Mouse (Mus musculus): ENCODE measurements around the gene Olfr1143.

Gene Olfr1143

DNA sequence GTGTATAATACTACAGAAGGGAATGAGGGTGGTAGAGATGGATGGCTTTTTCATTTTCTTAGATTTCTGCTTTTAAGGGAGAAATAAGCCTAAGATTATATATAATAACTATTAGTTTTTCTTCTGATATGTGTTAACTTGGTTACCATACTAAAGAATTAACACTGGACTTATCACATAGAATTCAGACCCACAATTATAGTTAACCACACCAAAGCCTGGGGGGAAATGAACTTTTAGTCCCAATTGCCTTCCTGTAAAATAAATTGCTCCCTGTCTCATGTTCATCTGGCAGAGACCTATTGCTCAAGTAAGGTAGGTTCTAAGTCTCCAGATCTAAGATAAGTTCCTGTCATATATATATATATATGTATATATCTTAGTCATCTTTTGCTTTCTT lies at the start of gene Olfr1143:
Gene Olfr1143, plus strand, starts transcription at position 301 of the 400 bp plus-strand sequence.
- in situ Hi-C loops (cut with MseI, MboI) = no loop called here

DNA sequence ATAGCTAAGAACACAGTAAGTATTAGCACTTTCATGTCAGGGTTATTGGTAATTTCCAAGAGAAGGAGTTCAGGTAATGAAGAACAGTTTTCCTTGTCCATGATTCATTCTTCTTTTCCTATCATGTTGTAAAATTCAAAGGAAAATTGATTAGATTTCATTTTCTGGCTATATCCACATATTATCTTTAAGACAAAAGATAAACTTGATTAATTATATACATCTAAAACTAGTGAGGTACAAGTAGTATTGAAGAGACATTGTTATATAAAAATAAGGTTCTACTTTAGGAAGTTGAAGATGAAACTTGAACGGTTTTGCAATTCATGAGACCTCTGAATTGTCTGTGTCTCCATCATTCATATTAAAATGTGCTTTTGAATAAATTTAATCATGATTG lies 46.5 kb upstream of the Olfr1143 start, which contains the start of gene Olfr1141:
Gene Olfr1141, minus strand, starts transcription at position 101 of the 400 bp plus-strand sequence.
- in situ Hi-C loops (cut with MseI, MboI) = no loop called here

DNA sequence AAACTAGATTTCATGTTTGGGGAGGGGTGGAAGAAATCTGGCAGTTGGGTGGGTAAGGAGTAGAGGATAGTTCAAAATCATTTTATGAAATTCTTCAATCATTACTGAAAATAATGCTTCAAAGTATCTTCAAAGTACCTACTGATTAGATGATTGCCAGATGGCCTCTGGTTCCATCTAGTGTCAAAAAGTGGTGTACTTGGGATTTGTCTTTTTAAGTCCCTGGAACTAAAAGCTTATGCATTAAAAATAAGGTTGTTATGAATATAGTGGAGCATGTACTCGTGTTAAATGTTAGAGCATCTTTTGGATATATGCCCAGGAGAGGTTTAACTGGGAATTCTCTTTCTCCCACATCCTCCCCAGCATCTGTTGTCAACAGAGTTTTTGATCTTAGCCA lies 24.2 kb upstream of the Olfr1143 start:
- in situ Hi-C loops (cut with MseI, MboI) = no loop called here

DNA sequence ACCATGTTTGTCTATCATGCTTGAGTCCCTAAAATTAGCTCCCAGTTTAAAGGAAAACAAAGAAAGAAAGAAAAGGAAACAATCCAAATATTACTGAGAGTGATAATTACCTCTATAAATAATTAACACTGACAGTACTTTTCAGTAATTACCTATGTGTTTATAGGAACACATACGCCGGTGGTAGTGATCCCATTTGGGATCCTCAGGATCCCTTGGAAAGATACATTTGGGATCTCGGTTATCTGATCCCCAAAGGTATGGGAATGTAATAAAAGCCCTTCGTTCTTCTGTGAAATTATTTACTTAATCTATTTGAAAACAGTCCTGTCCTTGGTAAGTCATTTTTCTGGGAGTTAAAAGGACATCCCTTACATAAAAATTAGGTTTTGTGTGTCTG lies 21.2 kb upstream of the Olfr1143 start, which contains the start of gene Olfr152:
Gene Olfr152, plus strand, starts transcription at position 301 of the 400 bp plus-strand sequence.
- in situ Hi-C loops (cut with MseI, MboI) = no loop called here

DNA sequence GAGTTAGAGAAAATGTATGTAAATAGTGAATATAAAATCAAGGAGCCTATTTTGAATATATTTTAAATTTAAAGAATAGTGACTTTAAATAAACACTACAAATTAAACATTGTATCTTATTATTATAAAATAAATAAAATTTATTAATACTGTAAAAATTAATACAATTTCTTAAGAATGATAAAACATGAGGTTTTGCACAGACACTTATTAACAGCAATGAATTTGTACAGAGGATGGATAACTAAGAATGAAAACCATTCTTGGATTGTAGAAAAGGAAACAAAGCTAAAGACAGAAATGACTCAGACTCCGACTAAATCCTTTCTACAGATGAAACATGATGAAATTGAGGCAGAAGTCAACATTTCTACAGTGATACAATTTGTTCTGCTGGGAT lies 9.1 kb downstream of the Olfr1143 start, which contains the start of gene Olfr1145:
Gene Olfr1145, plus strand, starts transcription at position 301 of the 400 bp plus-strand sequence.
- in situ Hi-C loops (cut with MseI, MboI) = no loop called here

DNA sequence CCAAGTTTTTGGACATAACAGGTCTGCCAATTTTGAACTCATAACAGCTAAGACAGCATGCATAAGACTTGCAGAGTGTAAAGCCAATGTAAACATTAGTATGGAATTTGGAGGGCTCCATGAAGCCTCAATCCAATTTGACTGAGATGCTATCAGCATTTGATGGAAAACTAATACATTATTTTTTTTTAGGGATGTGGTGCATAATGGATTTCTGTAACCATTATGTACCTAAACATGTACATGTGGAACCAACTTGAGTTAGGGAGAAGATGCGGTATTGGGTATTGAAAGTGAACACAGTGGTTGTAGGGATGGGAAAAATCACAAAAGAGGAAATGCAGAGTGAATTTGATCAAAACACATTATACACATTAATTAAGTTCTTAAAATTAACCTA lies 29.8 kb downstream of the Olfr1143 start, which contains the start of gene Olfr1148:
Gene Olfr1148, plus strand, starts transcription at position 301 of the 400 bp plus-strand sequence.
- in situ Hi-C loops (cut with MseI, MboI) = no loop called here

DNA sequence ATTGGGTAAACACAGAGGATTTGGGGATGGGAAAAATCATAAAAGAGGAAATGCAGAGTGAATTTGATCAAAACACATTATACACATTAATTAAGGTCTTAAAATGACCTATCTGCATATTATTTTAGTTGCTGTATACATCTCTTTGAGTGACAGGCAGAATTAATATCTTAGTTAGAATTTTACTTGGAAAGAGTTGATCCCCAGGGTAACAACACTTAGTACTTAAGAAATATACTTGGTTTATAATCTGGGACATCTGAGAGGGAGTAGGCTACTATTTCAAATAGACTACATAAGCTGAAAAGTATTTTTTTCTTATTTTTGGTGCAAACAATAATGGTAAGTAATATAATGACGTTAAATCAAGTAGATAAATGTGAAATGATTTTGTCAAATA lies 43.3 kb downstream of the Olfr1143 start, which contains the start of gene Olfr1150-ps1:
Gene Olfr1150-ps1, plus strand, starts transcription at position 301 of the 400 bp plus-strand sequence.
- in situ Hi-C loops (cut with MseI, MboI) = no loop called here
